19 mouse cellular contexts compared by ENCODE assay signal in the genomic region with DNA sequence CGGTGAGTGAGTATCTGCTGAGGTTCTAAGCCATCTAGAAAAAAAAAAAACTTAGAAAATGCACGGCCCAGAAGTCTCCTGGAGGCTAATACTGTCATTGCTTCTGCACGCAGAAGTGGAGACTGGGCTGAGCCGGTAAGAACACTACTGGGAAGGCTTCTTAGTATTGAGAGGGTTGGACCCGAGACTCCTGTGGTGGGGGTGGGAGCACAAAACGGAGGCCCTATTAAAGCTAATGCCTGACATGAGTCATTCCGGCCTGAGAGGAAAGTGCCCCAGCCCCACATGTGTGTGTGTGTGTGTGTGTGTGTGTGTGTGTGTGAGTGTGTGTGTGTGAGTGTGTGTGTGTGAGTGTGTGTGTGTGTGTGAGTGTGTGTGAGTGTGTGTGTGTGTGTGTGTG. TPM values are rescaled to one million over a fixed set of nuclear protein-coding genes. Genes with fewer than 3 reads are reported as not detected.
DNase-seq lines count a peak whose midpoint lies in the region; ATAC-seq and TF ChIP-seq lines count a peak whose summit lies in the region.
"Had no signal": no experiment of that assay in that cellular context is flagged by ENCODE, and none has a peak within 500 bp of the region (broad histone marks: within the 10 kb centered on the region; RNA-seq: fewer than 3 reads in every experiment).

No protein-coding gene starts in this region.

- H3K79me2 ChIP-seq in myocyte (ENCODE audit: control insufficient read depth, insufficient read depth) = no peaks in the 10 kb centered on the region

- DNase-seq in gastrocnemius, postnatal 14 days = peak; percentile 13
- no peak for DNase-seq in gastrocnemius, postnatal 10 days
- DNase-seq in layer of hippocampus, adult 2 months (ENCODE audit: low spot score in 2 of 2) = no peak
- DNase-seq in layer of hippocampus, adult 18-20 months (ENCODE audit: low spot score in 2 of 2) = no peak
- DNase-seq in NIH3T3 (ENCODE audit: low read depth) = peak; percentile 68
- DNase-seq in right cerebral cortex, postnatal 25 days = no peak
- DNase-seq: cerebellum, adult 2 months; embryo, embryonic 11 days; kidney, adult 11 months; lung, adult 2 months; thymus, postnatal 36 days had no signal

- WGBS in forebrain, embryonic 12.5 days = 62% methylated on average over 7 of the region's 7 CpGs

- peaks cover 11% of the 10 kb centered on the region for H3K36me3 ChIP-seq in myocyte (ENCODE audit: control insufficient read depth, insufficient read depth)
- no peaks in the 10 kb centered on the region for H3K36me3 ChIP-seq in forebrain, embryonic 12.5 days (replicated peaks)
- H3K36me3 ChIP-seq: limb, embryonic 13.5 days had no signal

- no peaks in the 10 kb centered on the region for H3K27me3 ChIP-seq in myocyte (ENCODE audit: control insufficient read depth, insufficient read depth, insufficient read length)
- H3K27me3 ChIP-seq in forebrain, embryonic 12.5 days = peaks cover 6% of the 10 kb centered on the region; the same call in 1 of the 2 replicates
- H3K27me3 ChIP-seq: limb, embryonic 13.5 days had no signal

- intact Hi-C loops in gastrocnemius, postnatal 14 days (cut with DNase I; ENCODE audit: low total_unique reads) = loop anchor here (5.0 kb wide), 1 partner anchor 150 kb away; no protein-coding TSS in a partner anchor

- H3K9ac ChIP-seq in forebrain, embryonic 12.5 days = no peak overlapping the region

- no peak overlapping the region for H3ac ChIP-seq in myocyte (ENCODE audit: control insufficient read depth, insufficient read length)

- no peak overlapping the region for H3K27ac ChIP-seq in layer of hippocampus, adult 2 months
- no peak overlapping the region for H3K27ac ChIP-seq in forebrain, embryonic 12.5 days

- no peaks in the 10 kb centered on the region for H3K9me3 ChIP-seq in forebrain, embryonic 12.5 days
- H3K9me3 ChIP-seq: limb, embryonic 13.5 days had no signal

- no peak for ATAC-seq in forebrain, embryonic 12.5 days (ENCODE audit: low FRiP score)

- no peak overlapping the region for H3K4me3 ChIP-seq in layer of hippocampus, adult 2 months
- no peak overlapping the region for H3K4me3 ChIP-seq in myocyte
- no peak overlapping the region for H3K4me3 ChIP-seq in forebrain, embryonic 12.5 days (replicated peaks)
- H3K4me3 ChIP-seq: limb, embryonic 13.5 days had no signal

- peak overlapping the region; percentile 3 for H3K4me2 ChIP-seq in myocyte (ENCODE audit: low read depth)
- no peak overlapping the region for H3K4me2 ChIP-seq in forebrain, embryonic 12.5 days
- H3K4me2 ChIP-seq: limb, embryonic 13.5 days had no signal

- TF ChIP-seq POLR2A in myocyte (IDR thresholded peaks at IDR 0.05; ENCODE audit: insufficient read length, low read depth) = no peak

- H3K4me1 ChIP-seq in forebrain, embryonic 12.5 days = peaks cover 34% of the 10 kb centered on the region

- peak; percentile 34 for TF ChIP-seq CTCF in layer of hippocampus, adult 2 months (conservative IDR thresholded peaks at IDR 0.05)

TF ChIP-seq in myocyte, 11 proteins besides CTCF, POLR2A, EP300 and RAD21:
- no peak for TF ChIP-seq TCF12 (IDR thresholded peaks at IDR 0.05; ENCODE audit: insufficient read depth, poor library complexity, severe bottlenecking)
- TF ChIP-seq POLR2AphosphoS2 (IDR thresholded peaks at IDR 0.05; ENCODE audit: insufficient read length, low read depth) = no peak
- TF ChIP-seq USF1 (IDR thresholded peaks at IDR 0.05; ENCODE audit: low read depth) = no peak
- no peak for TF ChIP-seq REST (IDR thresholded peaks at IDR 0.05; ENCODE audit: insufficient read depth, insufficient read length)
- TF ChIP-seq MYOD1 (IDR thresholded peaks at IDR 0.05; ENCODE audit: control insufficient read depth in 1 of 3, insufficient read length in 2 of 3, low read depth in 2 of 3) = no peak
- TF ChIP-seq CEBPB (IDR thresholded peaks at IDR 0.05; ENCODE audit: insufficient read depth, poor library complexity, severe bottlenecking) = no peak
- TF ChIP-seq SRF (IDR thresholded peaks at IDR 0.05; ENCODE audit: control insufficient read depth, insufficient read length, low read depth) = no peak
- no peak for TF ChIP-seq TCF3 (IDR thresholded peaks at IDR 0.05; ENCODE audit: insufficient read length, low read depth)
- TF ChIP-seq MYOG (IDR thresholded peaks at IDR 0.05; ENCODE audit: control insufficient read depth in 1 of 3, insufficient read depth in 1 of 3, insufficient read length in 2 of 3, low read depth in 2 of 3) = no peak
- TF ChIP-seq MAX (IDR thresholded peaks at IDR 0.05; ENCODE audit: low read depth) = no peak
- no peak for TF ChIP-seq E2F4 (IDR thresholded peaks at IDR 0.05; ENCODE audit: insufficient read depth)

RNA-seq across cellular contexts. Expression of gene Mxra7, which starts 20.7 kb away (rescaled TPM):
- total RNA-seq in gastrocnemius, postnatal 14 days (2021) = 10 to 100 TPM; 23.1 to 29.6 TPM
- total RNA-seq in gastrocnemius, postnatal 10 days (2021) = 10 to 100 TPM; 39.7 to 50.1 TPM
- total RNA-seq in layer of hippocampus, adult 2 months (2021) = 10 to 100 TPM; 20.0 to 23.4 TPM
- total RNA-seq in layer of hippocampus, adult 18-20 months (2021) = 10 to 100 TPM; 21.1 to 21.5 TPM
- polyA plus RNA-seq in myocyte (2012; fragmentation: generic; extraction: Trizol) = 126 TPM
- polyA plus RNA-seq in forebrain, embryonic 12.5 days (2016; fragmentation: Nextera tagmentation; extraction: Ambion mirVana) = 22.5 and 25.9 TPM in 2 replicates
- total RNA-seq: megakaryocyte-erythroid progenitor cell, adult 5-6 weeks had no signal

RNA-seq across cellular contexts. Expression of gene St6galnac1, which starts 31.8 kb away (rescaled TPM):
- total RNA-seq in gastrocnemius, postnatal 14 days (2021) = not detected
- not detected for total RNA-seq in gastrocnemius, postnatal 10 days (2021)
- not detected for total RNA-seq in layer of hippocampus, adult 2 months (2021)
- not detected for total RNA-seq in layer of hippocampus, adult 18-20 months (2021)
- not detected for polyA plus RNA-seq in myocyte (2012; fragmentation: generic; extraction: Trizol)
- not detected in 2 replicates for polyA plus RNA-seq in forebrain, embryonic 12.5 days (2016; fragmentation: Nextera tagmentation; extraction: Ambion mirVana)
- total RNA-seq: gastrocnemius, adult 18-20 months; layer of hippocampus, postnatal 10 days; megakaryocyte-erythroid progenitor cell, adult 5-6 weeks had no signal
- polyA plus RNA-seq: cerebellum, adult 2 months; hindbrain, embryonic 11.5 days; limb, embryonic 13.5 days; stomach, embryonic 14.5 days had no signal

RNA-seq across cellular contexts. Expression of gene Mettl23, which starts 36.0 kb away (rescaled TPM):
- 10 to 100 TPM; 24.1 to 24.7 TPM for total RNA-seq in gastrocnemius, postnatal 14 days (2021)
- total RNA-seq in gastrocnemius, postnatal 10 days (2021) = 10 to 100 TPM; 28.4 to 32.5 TPM
- 10 to 100 TPM; 23.0 to 26.8 TPM for total RNA-seq in layer of hippocampus, adult 2 months (2021)
- total RNA-seq in layer of hippocampus, adult 18-20 months (2021) = 10 to 100 TPM; 25.7 to 27.4 TPM
- 34.0 TPM for polyA plus RNA-seq in myocyte (2012; fragmentation: generic; extraction: Trizol)
- polyA plus RNA-seq in forebrain, embryonic 12.5 days (2016; fragmentation: Nextera tagmentation; extraction: Ambion mirVana) = 65.5 and 65.8 TPM in 2 replicates

RNA-seq across cellular contexts. Expression of gene Jmjd6, which starts 36.1 kb away (rescaled TPM):
- 10 to 100 TPM; 19.5 to 21.4 TPM for total RNA-seq in gastrocnemius, postnatal 14 days (2021)
- 10 to 100 TPM; 23.9 to 26.4 TPM for total RNA-seq in gastrocnemius, postnatal 10 days (2021)
- total RNA-seq in layer of hippocampus, adult 2 months (2021) = 10 to 100 TPM; 26.2 to 32.2 TPM
- total RNA-seq in layer of hippocampus, adult 18-20 months (2021) = 10 to 100 TPM; 38.3 to 39.9 TPM
- 55.1 TPM for polyA plus RNA-seq in myocyte (2012; fragmentation: generic; extraction: Trizol)
- 87.8 and 93.5 TPM in 2 replicates for polyA plus RNA-seq in forebrain, embryonic 12.5 days (2016; fragmentation: Nextera tagmentation; extraction: Ambion mirVana)

RNA-seq across cellular contexts. Expression of gene Mfsd11, which starts 45.1 kb away (rescaled TPM):
- total RNA-seq in gastrocnemius, postnatal 14 days (2021) = 10 to 100 TPM; 22.3 to 27.2 TPM
- total RNA-seq in gastrocnemius, postnatal 10 days (2021) = 10 to 100 TPM; 29.9 to 31.3 TPM
- 10 to 100 TPM; 41.0 to 41.6 TPM for total RNA-seq in layer of hippocampus, adult 2 months (2021)
- 10 to 100 TPM; 36.3 to 39.1 TPM for total RNA-seq in layer of hippocampus, adult 18-20 months (2021)
- polyA plus RNA-seq in myocyte (2012; fragmentation: generic; extraction: Trizol) = 40.0 TPM
- polyA plus RNA-seq in forebrain, embryonic 12.5 days (2016; fragmentation: Nextera tagmentation; extraction: Ambion mirVana) = 33.7 and 40.2 TPM in 2 replicates

Comparison
In these comparisons a context has a peak if more than half of its experiments do, and no peak if none do; other contexts are left out.
1. DNase-seq: peak in gastrocnemius, postnatal 14 days (single experiment) and NIH3T3 (single experiment); none in gastrocnemius, postnatal 10 days (single experiment), layer of hippocampus, adult 2 months (0 of 2), layer of hippocampus, adult 18-20 months (0 of 2) and right cerebral cortex, postnatal 25 days (single experiment).